Mouse (Mus musculus) intestine, embryonic 14.5 days (tissue): ENCODE measurements around the gene Asgr1. TPM values are rescaled to one million over a fixed set of nuclear protein-coding genes. Genes with fewer than 3 reads are reported as not detected.

Experiments
- ATAC-seq: fragments of 200-750 bp; cut with Nextera tagmentation; replicated peaks from 2 replicates; pipeline ENCODE4 v1.8.0; 2017; ENCODE audit warnings: low read depth, moderate number of reproducible peaks, moderate TSS enrichment, moderate library complexity; ENCODE audit not compliant: low FRiP score, low TSS enrichment
- DNase-seq: peaks from one replicate; pipeline ENCODE4 v3.0.0-alpha.2; 2018; ENCODE audit warnings: low spot score
- H3K27ac ChIP-seq: fragments of 300-500 bp; sonication (generic); 2 replicates; pipeline ENCODE4 v1.5.1; 2014; ENCODE audit warnings: low read depth, mild to moderate bottlenecking, control low read depth
- H3K27me3 ChIP-seq: fragments of 300-500 bp; sonication (generic); replicated peaks from 2 replicates; pipeline ENCODE4 v1.6.1; 2014; ENCODE audit warnings: low read length, control low read depth; ENCODE audit not compliant: control insufficient read depth, insufficient read depth
- H3K36me3 ChIP-seq: fragments of 300-500 bp; sonication (generic); 2 replicates; pipeline ENCODE4 v1.6.1; 2014; ENCODE audit warnings: low read length, control low read depth; ENCODE audit not compliant: control insufficient read depth, insufficient read depth
- H3K4me1 ChIP-seq: fragments of 300-500 bp; sonication (generic); replicated peaks from 2 replicates; pipeline ENCODE4 v1.6.1; 2014; ENCODE audit warnings: low read length, control low read depth, mixed read lengths; ENCODE audit not compliant: control insufficient read depth, insufficient read depth
- H3K4me2 ChIP-seq: fragments of 300-500 bp; sonication (generic); 2 replicates; pipeline ENCODE4 v1.6.1; 2014; ENCODE audit warnings: low read length
- H3K4me3 ChIP-seq: fragments of 300-500 bp; sonication (generic); 2 replicates; pipeline ENCODE4 v1.5.1; 2014; ENCODE audit warnings: low read depth, low read length, control low read depth, mixed read lengths
- H3K9ac ChIP-seq: fragments of 300-500 bp; sonication (generic); 2 replicates; pipeline ENCODE4 v1.6.1; 2014; ENCODE audit warnings: mild to moderate bottlenecking, low read length
- H3K9me3 ChIP-seq: fragments of 300-500 bp; sonication (generic); 2 replicates; pipeline ENCODE4 v1.6.1; 2016; ENCODE audit warnings: low read length, control low read depth; ENCODE audit not compliant: control insufficient read depth
- WGBS: fragments of 180-500 bp; shearing (Covaris S2); extraction: QIAGEN DNeasy Blood & Tissue Kit; methylation state at CpG from one replicate; pipeline ENCODE4 v1.1.7; 2014; 5-methylcytosine and 5-hydroxymethylcytosine counted together
- polyA plus RNA-seq: library from polyadenylated mRNA; unstranded; fragments of >200 nt; fragmentation: Nextera tagmentation; extraction: Ambion mirVana; gene quantifications from 2 replicates; pipeline ENCODE4 v1.2.1, GENCODE M21; 2014

Gene Asgr1
- polyA plus RNA-seq, 1 experiment from 2014 or later, result 0.26 TPM

GRCm38 (mm10) chr11:70020731-70021263 lies 33.1 kb upstream of the Asgr1 start:
- peak; percentile 74 for DNase-seq
- WGBS, result 0% methylated on average over 8 of the region's 8 CpGs
- H3K27ac ChIP-seq, result peak overlapping the region; percentile 71
- H3K9ac ChIP-seq, result 0 out of 2 replicates have a peak overlapping the region, but pooled peaks have one; percentile 27
- H3K36me3 ChIP-seq, result no peaks in the 10 kb centered on the region
- peak overlapping the region; percentile 56 for H3K4me2 ChIP-seq
- peak overlapping the region; percentile 61 for H3K4me3 ChIP-seq
- ATAC-seq, result peak; percentile 75
- peaks cover 63% of the 10 kb centered on the region for H3K4me1 ChIP-seq
- H3K27me3 ChIP-seq, result no peaks in the 10 kb centered on the region
- H3K9me3 ChIP-seq, result no peaks in the 10 kb centered on the region

GRCm38 (mm10) chr11:70021264-70022132 lies 32.4 kb upstream of the Asgr1 start:
- Histone ChIP-seq H3K9me3 (no peaks in the 10 kb centered on the region), H3K4me2 (peak overlapping the region; percentile 56), H3K27ac (peak overlapping the region; percentile 71), H3K36me3 (no peaks in the 10 kb centered on the region), H3K9ac (no peak overlapping the region), H3K4me3 (peak overlapping the region; percentile 61), H3K27me3 (no peaks in the 10 kb centered on the region), H3K4me1 (peaks cover 70% of the 10 kb centered on the region)
- DNase-seq (peak; percentile 99), ATAC-seq (peak; percentile 68)
- WGBS, result 2% methylated on average over 40 of the region's 40 CpGs

GRCm38 (mm10) chr11:70023481-70024150 lies 30.3 kb upstream of the Asgr1 start:
- no peak for ATAC-seq
- peaks cover 81% of the 10 kb centered on the region for H3K4me1 ChIP-seq
- 4% methylated on average over 25 of the region's 29 CpGs for WGBS

GRCm38 (mm10) chr11:70024151-70024514 lies 29.8 kb upstream of the Asgr1 start:
- 19% methylated on average over 6 of the region's 6 CpGs for WGBS
- H3K9me3 ChIP-seq, result no peaks in the 10 kb centered on the region
- H3K27me3 ChIP-seq, result no peaks in the 10 kb centered on the region
- H3K36me3 ChIP-seq, result no peaks in the 10 kb centered on the region
- ATAC-seq (no peak), DNase-seq (no peak)
- peak overlapping the region; percentile 34 for H3K4me3 ChIP-seq
- no peak overlapping the region for H3K27ac ChIP-seq
- H3K4me1 ChIP-seq, result peaks cover 79% of the 10 kb centered on the region
- peak overlapping the region; percentile 59 for H3K4me2 ChIP-seq
- peak overlapping the region; percentile 30 for H3K9ac ChIP-seq

More at GRCm38 (mm10) chr11:70023481-70024150, 30.3 kb upstream of the Asgr1 start:
- no peak overlapping the region for H3K27ac ChIP-seq
- no peaks in the 10 kb centered on the region for H3K36me3 ChIP-seq
- DNase-seq, result no peak
- peak overlapping the region; percentile 34 for H3K4me3 ChIP-seq
- H3K9me3 ChIP-seq, result no peaks in the 10 kb centered on the region
- H3K9ac ChIP-seq, result peak overlapping the region; percentile 30
- H3K4me2 ChIP-seq, result peak overlapping the region; percentile 59
- no peaks in the 10 kb centered on the region for H3K27me3 ChIP-seq

- Histone ChIP-seq H3K4me1 (peaks cover 72% of the 10 kb centered on the region), H3K9ac (no peak overlapping the region)
- peak; percentile 64 for DNase-seq
These were observed 27.2 kb upstream of the Asgr1 start for GRCm38 (mm10) chr11:70026689-70027088.

GRCm38 (mm10) chr11:70027397-70027796 lies 26.5 kb upstream of the Asgr1 start:
- Histone ChIP-seq H3K9me3 (no peaks in the 10 kb centered on the region), H3K4me3 (peak overlapping the region; percentile 22; the same call in 1 of the 2 replicates), H3K4me2 (peak overlapping the region; percentile 59), H3K27ac (peak overlapping the region; percentile 68), H3K9ac (0 out of 2 replicates have a peak overlapping the region, but pooled peaks have one; percentile 13), H3K27me3 (no peaks in the 10 kb centered on the region), H3K4me1 (peaks cover 65% of the 10 kb centered on the region), H3K36me3 (peaks cover 18% of the 10 kb centered on the region)
- 35% methylated on average over 9 of the region's 9 CpGs for WGBS
- DNase-seq (no peak), ATAC-seq (no peak)

More at GRCm38 (mm10) chr11:70026689-70027088, 27.2 kb upstream of the Asgr1 start:
- ATAC-seq, result peak; percentile 50
- Histone ChIP-seq H3K36me3 (peaks cover 11% of the 10 kb centered on the region), H3K27ac (peak overlapping the region; percentile 68), H3K27me3 (no peaks in the 10 kb centered on the region), H3K9me3 (no peaks in the 10 kb centered on the region), H3K4me2 (peak overlapping the region; percentile 59), H3K4me3 (peak overlapping the region; percentile 22)
- WGBS, result 2% methylated on average over 19 of the region's 19 CpGs

GRCm38 (mm10) chr11:70028401-70029129 lies 25.3 kb upstream of the Asgr1 start:
- 16% methylated on average over 12 of the region's 12 CpGs for WGBS

More at GRCm38 (mm10) chr11:70028401-70029129, 25.3 kb upstream of the Asgr1 start:
- no peak overlapping the region for H3K9ac ChIP-seq
- no peak for DNase-seq
- H3K4me1 ChIP-seq, result peaks cover 57% of the 10 kb centered on the region
- H3K27me3 ChIP-seq, result no peaks in the 10 kb centered on the region
- no peak for ATAC-seq
- peaks cover 26% of the 10 kb centered on the region for H3K36me3 ChIP-seq
- H3K4me3 ChIP-seq, result peak overlapping the region; percentile 25
- peak overlapping the region; percentile 68 for H3K27ac ChIP-seq
- H3K9me3 ChIP-seq, result no peaks in the 10 kb centered on the region
- H3K4me2 ChIP-seq, result peak overlapping the region; percentile 59
